Mouse (Mus musculus) liver, postnatal 0 days (tissue): Measurements from ENCODE around the gene Atp2a3. TPM values are rescaled to one million over a fixed set of nuclear protein-coding genes. Genes with fewer than 3 reads are reported as not detected.

ENCODE experiments used
- ATAC-seq: fragments of 200-750 bp; cut with Nextera tagmentation; 2 replicates; pipeline ENCODE4 v1.8.0; 2017; ENCODE audit warnings: mild to moderate bottlenecking, moderate library complexity
- DNase-seq: peaks from one replicate; pipeline ENCODE4 v3.0.0-alpha.2; 2016
- H3K27ac ChIP-seq: fragments of 300-500 bp; sonication (generic); 2 replicates; pipeline ENCODE4 v1.5.1; 2014; ENCODE audit warnings: antibody characterized with exemption, moderate library complexity, mild to moderate bottlenecking, low read depth
- H3K27me3 ChIP-seq: fragments of 300-500 bp; sonication (generic); 2 replicates; pipeline ENCODE4 v1.6.1; 2014; ENCODE audit warnings: low read length, control low read depth, mixed read lengths; ENCODE audit not compliant: insufficient read depth
- H3K36me3 ChIP-seq: fragments of 300-500 bp; sonication (generic); replicated peaks from 2 replicates; pipeline ENCODE4 v1.6.1; 2014; ENCODE audit warnings: mild to moderate bottlenecking, control low read depth, low read length, moderate library complexity, mixed read lengths; ENCODE audit not compliant: insufficient read depth
- H3K4me1 ChIP-seq: fragments of 300-500 bp; sonication (generic); 2 replicates; pipeline ENCODE4 v1.6.1; 2014; ENCODE audit warnings: antibody characterized with exemption, mild to moderate bottlenecking, control low read depth; ENCODE audit not compliant: insufficient read depth
- H3K4me2 ChIP-seq: fragments of 300-500 bp; sonication (generic); 2 replicates; pipeline ENCODE4 v1.6.1; 2014; ENCODE audit warnings: low read depth, mild to moderate bottlenecking, low read length, moderate library complexity, mixed read lengths
- H3K4me3 ChIP-seq: fragments of 300-500 bp; sonication (generic); 2 replicates; pipeline ENCODE4 v1.5.1; 2014; ENCODE audit warnings: low read depth, low read length
- H3K9ac ChIP-seq: fragments of 300-500 bp; sonication (generic); replicated peaks from 2 replicates; pipeline ENCODE4 v1.6.1; 2014; ENCODE audit warnings: mild to moderate bottlenecking, moderate library complexity
- H3K9me3 ChIP-seq: fragments of 300-500 bp; sonication (generic); 2 replicates; pipeline ENCODE4 v1.6.1; 2016; ENCODE audit warnings: mild to moderate bottlenecking, control low read depth, low read length, mixed read lengths
- CTCF ChIP-seq: sonication (generic); IDR thresholded peaks from 2 replicates; pipeline ENCODE4 v1.5.1; 2016; ENCODE audit warnings: antibody characterized with exemption, low read depth
- EP300 ChIP-seq: IDR thresholded peaks from 2 replicates; pipeline ENCODE4 v1.6.1; 2016; ENCODE audit warnings: antibody characterized with exemption, low read depth, mild to moderate bottlenecking
- WGBS: fragments of 180-500 bp; shearing (Covaris S2); extraction: QIAGEN DNeasy Blood & Tissue Kit; methylation state at CpG from one replicate; pipeline ENCODE4 v1.1.7; 2014; ENCODE audit not compliant: insufficient replicate concordance; 5-methylcytosine and 5-hydroxymethylcytosine counted together
- polyA plus RNA-seq: library from polyadenylated mRNA; unstranded; fragments of >200 nt; fragmentation: Nextera tagmentation; extraction: Ambion mirVana; gene quantifications from 2 replicates; pipeline ENCODE4 v1.2.1, GENCODE M21; 2015

Atp2a3 gene
- polyA plus RNA-seq, 1 experiment from 2014 or later: 14.6 TPM

DNA sequence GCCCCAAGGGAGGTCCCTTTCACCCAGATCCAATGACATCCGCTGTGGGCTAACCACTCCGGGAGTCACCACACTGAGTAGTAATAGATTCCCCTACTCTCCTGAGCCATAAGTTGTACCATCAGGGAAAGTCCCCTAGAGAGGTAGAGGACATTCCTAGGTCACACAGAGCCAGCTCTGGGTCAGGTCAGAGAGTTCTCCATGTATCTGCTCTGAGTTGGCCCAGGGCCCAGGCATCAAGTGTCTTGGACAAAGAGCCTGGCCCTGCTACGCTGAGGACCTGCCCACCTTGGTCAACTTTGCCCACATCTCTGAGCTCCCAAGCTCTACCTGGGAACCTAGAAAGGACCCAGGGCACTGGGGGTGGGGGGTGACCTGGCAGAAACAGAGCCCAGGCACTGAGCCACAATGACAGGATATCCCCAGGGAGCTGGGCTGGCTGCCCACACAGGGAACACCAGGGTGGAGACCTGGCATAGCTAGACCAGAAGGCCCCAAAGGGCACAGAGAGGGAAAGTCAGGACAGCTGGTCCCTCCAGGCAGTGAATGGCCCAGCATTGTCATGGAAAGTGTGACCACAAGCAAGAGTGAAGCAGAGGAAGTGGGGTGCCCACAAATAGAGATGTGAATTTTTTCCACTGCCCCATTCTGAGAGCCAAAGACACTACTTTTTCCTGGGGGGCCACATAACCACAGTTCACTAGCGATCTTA, 7.4 kb upstream of the Atp2a3 start:
- H3K36me3 ChIP-seq: no peaks in the 10 kb centered on the region
- no peak overlapping the region for H3K4me2 ChIP-seq
- H3K4me1 ChIP-seq: peaks cover 44% of the 10 kb centered on the region
- TF ChIP-seq EP300 (no peak), CTCF (no peak)
- H3K27me3 ChIP-seq: no peaks in the 10 kb centered on the region
- 64% methylated on average over 4 of the region's 4 CpGs for WGBS
- ATAC-seq (peak; percentile 63), DNase-seq (peak; percentile 42)
- no peak overlapping the region for H3K4me3 ChIP-seq
- no peak overlapping the region; the same call in 1 of the 2 replicates for H3K9ac ChIP-seq
- H3K9me3 ChIP-seq: no peaks in the 10 kb centered on the region
- H3K27ac ChIP-seq: peak overlapping the region; percentile 51; the same call in 1 of the 2 replicates

DNA sequence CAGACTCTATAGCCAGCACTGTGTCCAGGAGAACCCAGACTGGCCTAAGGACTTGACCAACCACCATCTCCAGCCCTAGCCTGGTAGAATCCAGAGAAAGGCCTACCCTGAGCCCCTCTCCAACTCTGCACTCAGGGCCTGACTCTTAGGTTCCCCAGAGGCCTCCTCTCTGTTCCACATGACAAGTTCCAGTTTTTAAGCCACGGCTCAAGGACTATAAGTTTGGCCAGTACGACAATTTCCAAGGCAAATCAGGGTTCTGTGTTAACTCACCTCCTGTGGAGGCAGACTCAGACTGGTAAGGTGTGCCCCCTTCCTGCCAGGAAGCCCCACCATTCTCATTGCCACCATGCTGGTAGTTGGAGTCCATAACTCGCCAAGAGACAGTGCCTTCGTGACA, 6.8 kb upstream of the Atp2a3 start:
- Histone ChIP-seq H3K4me2 (0 out of 2 replicates have a peak overlapping the region, but pooled peaks have one; percentile 6), H3K4me1 (peaks cover 44% of the 10 kb centered on the region), H3K4me3 (no peak overlapping the region), H3K9ac (no peak overlapping the region), H3K36me3 (no peaks in the 10 kb centered on the region), H3K27me3 (0 out of 2 replicates have a peak, but pooled peaks cover 6% of the 10 kb centered on the region), H3K9me3 (no peaks in the 10 kb centered on the region), H3K27ac (peak overlapping the region; percentile 23; the same call in 1 of the 2 replicates)
- WGBS: 53% methylated on average over 4 of the region's 4 CpGs
- ATAC-seq: no peak
- no peak for DNase-seq
- TF ChIP-seq CTCF (no peak), EP300 (no peak)

DNA sequence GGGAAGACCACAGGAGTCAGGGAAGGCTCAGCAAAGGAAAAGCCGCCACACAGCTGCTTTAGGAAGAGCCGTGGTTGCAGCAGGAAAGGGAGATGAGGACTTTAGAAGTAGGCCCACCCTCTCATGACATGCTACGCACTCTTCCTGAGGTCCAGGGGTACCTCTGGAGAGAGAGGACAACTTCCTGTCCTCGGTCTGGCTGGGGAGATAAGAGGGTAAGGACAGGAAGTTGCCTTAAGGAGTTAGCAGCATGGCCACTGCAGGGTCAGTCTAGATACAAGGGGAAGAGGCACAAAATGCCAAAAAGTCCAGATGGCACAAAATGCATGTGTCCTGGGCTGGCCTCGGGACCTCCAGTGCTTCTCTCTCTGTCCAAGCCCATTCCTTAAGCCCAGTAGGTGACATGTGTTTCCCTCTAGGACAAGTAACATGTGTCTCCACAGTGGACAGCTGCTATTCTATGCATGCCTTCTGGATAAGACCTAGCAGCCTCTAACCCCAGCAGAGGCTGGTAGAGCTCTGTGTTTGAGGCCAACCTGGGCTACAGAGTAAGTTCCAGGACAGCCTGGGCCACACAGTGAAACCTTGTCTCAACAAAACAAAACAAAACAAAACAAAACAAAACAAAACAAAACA, 5.5 kb upstream of the Atp2a3 start:
- Histone ChIP-seq H3K9ac (no peak overlapping the region), H3K4me2 (no peak overlapping the region), H3K27ac (no peak overlapping the region), H3K36me3 (no peaks in the 10 kb centered on the region), H3K4me3 (no peak overlapping the region), H3K4me1 (peaks cover 46% of the 10 kb centered on the region), H3K27me3 (0 out of 2 replicates have a peak, but pooled peaks cover 10% of the 10 kb centered on the region), H3K9me3 (no peaks in the 10 kb centered on the region)
- 15% methylated on average over 5 of the region's 5 CpGs for WGBS
- TF ChIP-seq CTCF: no peak
- peak; percentile 61; the same call in 1 of the 2 replicates for TF ChIP-seq EP300
- no peak for DNase-seq
- peak; percentile 57 for ATAC-seq

DNA sequence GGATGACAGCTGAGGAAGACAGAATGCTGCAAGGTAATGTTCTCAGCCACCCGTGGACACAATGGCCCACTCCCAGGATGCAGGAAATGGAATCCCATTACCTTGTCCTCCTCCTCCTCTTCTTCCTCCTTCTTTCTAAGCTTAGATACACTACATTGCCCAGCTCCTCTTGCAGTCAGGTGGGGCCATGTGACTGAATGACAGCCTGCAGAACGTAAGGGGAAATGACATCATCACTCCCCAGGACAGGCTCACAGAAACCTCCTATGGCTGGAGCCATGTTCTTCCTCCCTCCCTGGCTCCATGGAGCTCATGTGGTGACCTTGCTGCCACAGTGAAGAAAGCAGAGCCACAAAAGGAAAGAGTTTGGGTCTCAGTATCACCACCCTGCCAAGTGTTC, 3.7 kb upstream of the Atp2a3 start:
- no peak overlapping the region for H3K4me2 ChIP-seq
- no peak for DNase-seq
- H3K27me3 ChIP-seq: peaks cover 25% of the 10 kb centered on the region
- H3K9me3 ChIP-seq: no peaks in the 10 kb centered on the region
- WGBS: 36% methylated on average over 2 of the region's 2 CpGs
- no peak overlapping the region for H3K4me3 ChIP-seq
- no peak for TF ChIP-seq EP300
- no peak for TF ChIP-seq CTCF
- no peak overlapping the region for H3K9ac ChIP-seq
- no peak for ATAC-seq
- H3K27ac ChIP-seq: no peak overlapping the region
- no peaks in the 10 kb centered on the region for H3K36me3 ChIP-seq
- peaks cover 49% of the 10 kb centered on the region for H3K4me1 ChIP-seq

DNA sequence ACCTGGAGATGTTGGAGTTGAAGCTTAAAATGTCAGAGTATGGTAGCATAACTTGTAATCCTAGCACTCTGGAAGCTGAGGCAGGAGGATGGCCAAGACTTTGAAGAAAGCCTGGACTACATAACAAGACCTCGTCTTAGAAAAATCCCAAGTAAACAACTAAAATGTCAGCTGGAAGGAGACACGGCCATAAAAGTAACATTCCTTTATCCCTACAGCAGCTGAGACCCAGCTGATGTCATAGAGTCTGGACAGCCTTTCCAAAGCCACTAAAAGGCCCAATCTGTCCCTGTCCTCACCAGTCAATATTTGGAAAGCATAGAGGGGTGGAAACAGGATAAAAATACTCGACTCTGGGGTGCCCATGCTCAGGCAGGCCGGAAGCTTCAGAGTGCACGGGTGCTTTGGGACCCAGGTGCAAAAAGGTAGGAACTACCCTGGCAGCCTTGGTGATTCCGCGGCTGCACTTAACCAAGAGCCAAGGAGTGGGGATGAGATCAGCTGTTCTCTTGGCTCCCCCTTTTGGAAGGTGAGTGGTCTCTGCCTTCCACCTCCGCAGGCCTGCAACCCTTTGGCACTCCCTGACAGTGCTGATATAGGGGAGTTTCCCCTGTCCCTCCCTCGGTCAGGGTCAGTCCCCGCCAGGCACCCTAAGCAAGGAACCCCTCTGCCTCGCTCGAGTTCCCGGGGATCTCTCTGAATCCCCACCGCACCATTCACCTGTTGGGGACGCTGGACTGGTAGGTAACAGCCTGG, 867 bp upstream of the Atp2a3 start:
- WGBS: 29% methylated on average over 15 of the region's 15 CpGs
- H3K27me3 ChIP-seq: peaks cover 25% of the 10 kb centered on the region
- H3K36me3 ChIP-seq: no peaks in the 10 kb centered on the region
- H3K9me3 ChIP-seq: no peaks in the 10 kb centered on the region
- no peak for DNase-seq
- H3K4me3 ChIP-seq: peak overlapping the region; percentile 54
- TF ChIP-seq CTCF: no peak
- no peak for ATAC-seq
- H3K9ac ChIP-seq: no peak overlapping the region
- no peak overlapping the region for H3K27ac ChIP-seq
- H3K4me2 ChIP-seq: peak overlapping the region; percentile 69
- H3K4me1 ChIP-seq: peaks cover 26% of the 10 kb centered on the region

DNA sequence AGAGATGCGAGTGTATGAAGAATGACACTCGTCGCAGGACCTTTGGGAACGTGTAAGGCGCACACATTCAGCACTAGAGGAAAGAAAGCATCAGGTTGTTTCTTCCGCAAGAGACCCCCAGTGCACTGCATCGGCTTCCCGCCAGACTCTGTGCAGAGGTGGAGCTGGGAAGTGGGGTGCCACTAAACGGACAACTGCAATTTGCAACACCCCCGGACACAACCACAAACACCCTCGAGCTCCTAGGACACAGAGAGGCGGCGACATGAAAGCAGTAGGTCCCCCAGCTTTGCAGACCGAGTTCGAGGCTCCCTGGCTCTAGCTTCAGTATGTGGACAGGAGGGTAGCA, 272 bp upstream of the Atp2a3 start:
- H3K4me3 ChIP-seq: peak overlapping the region; percentile 54
- H3K4me2 ChIP-seq: peak overlapping the region; percentile 69
- WGBS: 10% methylated on average over 15 of the region's 15 CpGs
- no peak for DNase-seq
- no peak overlapping the region for H3K27ac ChIP-seq
- H3K9ac ChIP-seq: peak overlapping the region; percentile 60; the same call in 1 of the 2 replicates
- TF ChIP-seq CTCF (no peak), EP300 (no peak)
- peak; percentile 4; the same call in 1 of the 2 replicates for ATAC-seq
- H3K36me3 ChIP-seq: no peaks in the 10 kb centered on the region
- no peaks in the 10 kb centered on the region for H3K9me3 ChIP-seq
- H3K27me3 ChIP-seq: peaks cover 25% of the 10 kb centered on the region
- peaks cover 20% of the 10 kb centered on the region for H3K4me1 ChIP-seq
